Mouse (Mus musculus): ENCODE data around the gene Hnrnpu.

GRCm38 (mm10) chr1:178317275-178318001 is 20.2 kb downstream of the Hnrnpu start:
- TF ChIP-seq CTCF (IDR thresholded peaks at IDR 0.05) (no peak), EP300 (IDR thresholded peaks at IDR 0.05) (no peak)
